Mouse (Mus musculus) left cerebral cortex, postnatal 25 days (tissue): ENCODE measurements around the gene Gm20683. TPM values are rescaled to one million over a fixed set of nuclear protein-coding genes. Genes with fewer than 3 reads are reported as not detected.
"Not testable (repeated sequence)": the region's sequence is repeated elsewhere in the genome, so short reads cannot be mapped to it uniquely, and the experiment has no call there.

Experiments
- DNase-seq, 2 experiments: peaks; one replicate each; pipeline ENCODE4 v3.0.0; 2022; ENCODE audit warnings: low spot score in 2 of 2, mixed read lengths in 1 of 2
- intact Hi-C: fragments of 180-260 bp; cut with DNase I; formaldehyde crosslinking; loops from one replicate; pipeline ENCODE4 v1.15.1; 2025
- total RNA-seq, 2 experiments: library from RNA; stranded (reverse); gene quantifications; 2 replicates each; pipeline ENCODE4 v1.2.3; 2021

The Gm20683 gene
- total RNA-seq, 2 experiments from 2014 or later, result 23.0 to 25.2 TPM

GRCm38 (mm10) chr17:25874721-25875170, 33.2 kb upstream of the Gm20683 start, which contains the start of gene Mettl26:
Mettl26 (plus strand) TSS chr17:25875074.
- intact Hi-C loops, result no loop called here
- DNase-seq, result peak; percentile 98 to 99

GRCm38 (mm10) chr17:25874148-25874720, 32.7 kb upstream of the Gm20683 start:
- intact Hi-C loops, result no loop called here

GRCm38 (mm10) chr17:25873405-25874147, 32.0 kb upstream of the Gm20683 start:
- intact Hi-C loops, result no loop called here
- no peak for DNase-seq

More at GRCm38 (mm10) chr17:25874148-25874720, 32.7 kb upstream of the Gm20683 start:
- DNase-seq, result no peak

- no peak for DNase-seq
- intact Hi-C loops, result no loop called here
Measured at GRCm38 (mm10) chr17:25872676-25873075, 31.1 kb upstream of the Gm20683 start.

- DNase-seq, intact Hi-C loops: not testable (repeated sequence)
Measured at GRCm38 (mm10) chr17:25871566-25871965, 30.0 kb upstream of the Gm20683 start.

- intact Hi-C loops, result no loop called here
- DNase-seq, result no peak
Measured at GRCm38 (mm10) chr17:25869954-25870353, 28.4 kb upstream of the Gm20683 start.

- no peak for DNase-seq
- intact Hi-C loops, result no loop called here
Measured at GRCm38 (mm10) chr17:25869498-25869897, 27.9 kb upstream of the Gm20683 start.

GRCm38 (mm10) chr17:25868601-25869191, 27.1 kb upstream of the Gm20683 start, which contains the start of gene Mcrip2:
Mcrip2 (minus strand) TSS chr17:25868764.
- DNase-seq, result peak; percentile 81 to 86

GRCm38 (mm10) chr17:25867836-25868600, 26.5 kb upstream of the Gm20683 start:
- DNase-seq, result no peak
- intact Hi-C loops, result no loop called here

More at GRCm38 (mm10) chr17:25868601-25869191, 27.1 kb upstream of the Gm20683 start, which contains the start of gene Mcrip2:
- intact Hi-C loops, result no loop called here

- intact Hi-C loops, result no loop called here
- DNase-seq, result no peak
Measured at GRCm38 (mm10) chr17:25867509-25867835, 25.9 kb upstream of the Gm20683 start.

GRCm38 (mm10) chr17:25866172-25866571, 24.6 kb upstream of the Gm20683 start:
- intact Hi-C loops, result no loop called here
- DNase-seq, result no peak

- intact Hi-C loops, result no loop called here
Measured at GRCm38 (mm10) chr17:25865288-25865687, 23.7 kb upstream of the Gm20683 start.

GRCm38 (mm10) chr17:25864311-25864710, 22.7 kb upstream of the Gm20683 start:
- no peak for DNase-seq
- intact Hi-C loops, result no loop called here

More at GRCm38 (mm10) chr17:25865288-25865687, 23.7 kb upstream of the Gm20683 start:
- no peak for DNase-seq

- intact Hi-C loops, result no loop called here
- no peak for DNase-seq
Measured at GRCm38 (mm10) chr17:25863681-25864080, 22.1 kb upstream of the Gm20683 start.

- DNase-seq, result no peak
- intact Hi-C loops, result no loop called here
Measured at GRCm38 (mm10) chr17:25861704-25862612, 20.4 kb upstream of the Gm20683 start.

- intact Hi-C loops, result no loop called here
- peak; percentile 94 to 97 for DNase-seq
Measured at GRCm38 (mm10) chr17:25860832-25861703, 19.5 kb upstream of the Gm20683 start, which contains the start of gene Wdr90. Wdr90 (minus strand) TSS chr17:25861501.

- intact Hi-C loops, result no loop called here
- no peak for DNase-seq
Measured at GRCm38 (mm10) chr17:25860229-25860628, 18.7 kb upstream of the Gm20683 start.

- DNase-seq, result peak; percentile 94 to 97
Measured at GRCm38 (mm10) chr17:25844396-25844901, 2.9 kb upstream of the Gm20683 start, which contains the start of gene Rhot2. Rhot2 (minus strand) TSS chr17:25844851.

More at GRCm38 (mm10) chr17:25844396-25844901, 2.9 kb upstream of the Gm20683 start, which contains the start of gene Rhot2:
- intact Hi-C loops, result no loop called here
